Comparison of ENCODE assay signal across 16 mouse cellular contexts in genomic region chr1:172133535-172133934, GRCm38 (mm10). TPM values are rescaled to one million over a fixed set of nuclear protein-coding genes. Genes with fewer than 3 reads are reported as not detected.
DNase-seq lines count a peak whose midpoint lies in the region; ATAC-seq and TF ChIP-seq lines count a peak whose summit lies in the region.
"Had no signal": no experiment of that assay in that cellular context is flagged by ENCODE, and none has a peak within 500 bp of the region (broad histone marks: within the 10 kb centered on the region; RNA-seq: fewer than 3 reads in every experiment).

No protein-coding gene starts in this region.

- TF ChIP-seq CTCF in heart, postnatal 0 days (IDR thresholded peaks at IDR 0.05; ENCODE audit: low read depth): no peak
- TF ChIP-seq CTCF in lung, postnatal 0 days (IDR thresholded peaks at IDR 0.05): no peak

- H3K9me3 ChIP-seq in heart, postnatal 0 days (replicated peaks; ENCODE audit: control insufficient read depth, low read length): no peaks in the 10 kb centered on the region
- H3K9me3 ChIP-seq in heart, embryonic 11.5 days (replicated peaks; ENCODE audit: control insufficient read depth, low read length): no peaks in the 10 kb centered on the region
- H3K9me3 ChIP-seq in lung, postnatal 0 days (ENCODE audit: low read length): no peaks in the 10 kb centered on the region
- H3K9me3 ChIP-seq in embryonic facial prominence, embryonic 15.5 days (replicated peaks): no peaks in the 10 kb centered on the region
- no peaks in the 10 kb centered on the region for H3K9me3 ChIP-seq in forebrain, embryonic 13.5 days (replicated peaks)
- H3K9me3 ChIP-seq: heart, embryonic 15.5 days; midbrain, embryonic 10.5 days had no signal

- no peak overlapping the region for H3K4me3 ChIP-seq in heart, postnatal 0 days (ENCODE audit: low read depth, low read length)
- no peak overlapping the region for H3K4me3 ChIP-seq in heart, embryonic 11.5 days (ENCODE audit: low read depth, low read length)
- no peak overlapping the region for H3K4me3 ChIP-seq in lung, postnatal 0 days (ENCODE audit: low read depth, low read length)
- no peak overlapping the region for H3K4me3 ChIP-seq in embryonic facial prominence, embryonic 15.5 days (replicated peaks)
- no peak overlapping the region for H3K4me3 ChIP-seq in forebrain, embryonic 13.5 days
- H3K4me3 ChIP-seq: heart, embryonic 15.5 days; midbrain, embryonic 10.5 days had no signal

- TF ChIP-seq EP300 in heart, postnatal 0 days (IDR thresholded peaks at IDR 0.05; ENCODE audit: low read depth): no peak
- no peak for TF ChIP-seq EP300 in lung, postnatal 0 days (IDR thresholded peaks at IDR 0.05)

- H3K4me2 ChIP-seq in heart, postnatal 0 days (ENCODE audit: low read depth, low read length): no peak overlapping the region
- H3K4me2 ChIP-seq in heart, embryonic 11.5 days: no peak overlapping the region
- no peak overlapping the region for H3K4me2 ChIP-seq in lung, postnatal 0 days (replicated peaks; ENCODE audit: low read depth, low read length)
- no peak overlapping the region for H3K4me2 ChIP-seq in embryonic facial prominence, embryonic 15.5 days (replicated peaks)
- no peak overlapping the region for H3K4me2 ChIP-seq in forebrain, embryonic 13.5 days
- H3K4me2 ChIP-seq: heart, embryonic 15.5 days; lung, embryonic 14.5 days had no signal

- H3K9ac ChIP-seq in heart, postnatal 0 days (replicated peaks; ENCODE audit: low read depth, low read length): no peak overlapping the region
- H3K9ac ChIP-seq in heart, embryonic 11.5 days (ENCODE audit: low read depth, low read length): no peak overlapping the region
- H3K9ac ChIP-seq in lung, postnatal 0 days (replicated peaks; ENCODE audit: low read depth): no peak overlapping the region
- H3K9ac ChIP-seq in embryonic facial prominence, embryonic 15.5 days: no peak overlapping the region
- H3K9ac ChIP-seq in forebrain, embryonic 13.5 days: no peak overlapping the region
- H3K9ac ChIP-seq: heart, embryonic 15.5 days; lung, embryonic 14.5 days had no signal

- H3K27me3 ChIP-seq in heart, postnatal 0 days (ENCODE audit: control insufficient read depth, insufficient read depth, low read length): no peaks in the 10 kb centered on the region
- no peaks in the 10 kb centered on the region for H3K27me3 ChIP-seq in heart, embryonic 11.5 days (ENCODE audit: control insufficient read depth, insufficient read depth, low read length)
- H3K27me3 ChIP-seq in lung, postnatal 0 days (replicated peaks; ENCODE audit: insufficient read depth, low read length): no peaks in the 10 kb centered on the region
- no peaks in the 10 kb centered on the region for H3K27me3 ChIP-seq in embryonic facial prominence, embryonic 15.5 days
- H3K27me3 ChIP-seq in forebrain, embryonic 13.5 days: no peaks in the 10 kb centered on the region
- H3K27me3 ChIP-seq: heart, embryonic 15.5 days had no signal

- no peak for DNase-seq in heart, postnatal 0 days (ENCODE audit: low spot score)
- peak; percentile 6 for DNase-seq in lung, postnatal 0 days (ENCODE audit: low spot score)
- DNase-seq in lung, postnatal 14 days: no peak
- DNase-seq in skeletal muscle tissue, adult 2 months (ENCODE audit: low read depth, low spot score): peak; percentile 50
- DNase-seq: cerebellum, adult 11-12 months; kidney, postnatal 36 days; liver; lung, embryonic 14.5 days; right cerebral cortex, postnatal 14 days had no signal

- H3K4me1 ChIP-seq in heart, postnatal 0 days (ENCODE audit: control insufficient read depth, insufficient read depth): no peaks in the 10 kb centered on the region
- no peaks in the 10 kb centered on the region for H3K4me1 ChIP-seq in heart, embryonic 11.5 days (ENCODE audit: control insufficient read depth, insufficient read depth, low read length)
- H3K4me1 ChIP-seq in lung, postnatal 0 days (ENCODE audit: insufficient read depth, low read depth, low read length): no peaks in the 10 kb centered on the region
- no peaks in the 10 kb centered on the region; the same call in 1 of the 2 replicates for H3K4me1 ChIP-seq in embryonic facial prominence, embryonic 15.5 days
- no peaks in the 10 kb centered on the region; the same call in 1 of the 2 replicates for H3K4me1 ChIP-seq in forebrain, embryonic 13.5 days
- H3K4me1 ChIP-seq: heart, embryonic 15.5 days; midbrain, embryonic 10.5 days had no signal

- no peak for ATAC-seq in heart, postnatal 0 days (ENCODE audit: insufficient read depth, low read depth)
- no peak for ATAC-seq in heart, embryonic 11.5 days (replicated peaks; ENCODE audit: insufficient number of reproducible peaks, low FRiP score, low TSS enrichment)
- peak; percentile 48 for ATAC-seq in lung, postnatal 0 days
- ATAC-seq in embryonic facial prominence, embryonic 15.5 days (ENCODE audit: insufficient number of reproducible peaks, low FRiP score, low TSS enrichment, low read depth): 0 out of 2 replicates have a peak, but pooled peaks have one; percentile 58
- ATAC-seq in forebrain, embryonic 13.5 days: no peak
- ATAC-seq: activated CD4-positive, CD25-positive, alpha-beta regulatory T cell, adult 4 months; hindbrain, postnatal 0 days had no signal

- WGBS in heart, postnatal 0 days: 61% methylated on average over 7 of the region's 7 CpGs
- WGBS in heart, embryonic 11.5 days (ENCODE audit: insufficient replicate concordance): 76% methylated on average over 7 of the region's 7 CpGs
- 70% methylated on average over 7 of the region's 7 CpGs for WGBS in lung, postnatal 0 days
- 36% methylated on average over 7 of the region's 7 CpGs for WGBS in embryonic facial prominence, embryonic 15.5 days
- WGBS in forebrain, embryonic 13.5 days: 90% methylated on average over 7 of the region's 7 CpGs

- peak overlapping the region; percentile 62 for H3K27ac ChIP-seq in heart, postnatal 0 days (ENCODE audit: low read depth)
- no peak overlapping the region for H3K27ac ChIP-seq in heart, embryonic 11.5 days (ENCODE audit: low read depth, low read length)
- H3K27ac ChIP-seq in lung, postnatal 0 days (ENCODE audit: low read length): 0 out of 2 replicates have a peak overlapping the region, but pooled peaks have one; percentile 9
- peak overlapping the region; percentile 72 for H3K27ac ChIP-seq in embryonic facial prominence, embryonic 15.5 days (replicated peaks)
- no peak overlapping the region for H3K27ac ChIP-seq in forebrain, embryonic 13.5 days
- H3K27ac ChIP-seq: hindbrain, postnatal 0 days; midbrain, embryonic 10.5 days had no signal

- H3K36me3 ChIP-seq in heart, postnatal 0 days (replicated peaks; ENCODE audit: control insufficient read depth, insufficient read depth, low read length): peaks cover 78% of the 10 kb centered on the region
- H3K36me3 ChIP-seq in heart, embryonic 11.5 days (ENCODE audit: control insufficient read depth, insufficient read depth, low read length): peaks cover 44% of the 10 kb centered on the region
- peaks cover 39% of the 10 kb centered on the region for H3K36me3 ChIP-seq in lung, postnatal 0 days (ENCODE audit: insufficient read depth, low read length)
- peaks cover 68% of the 10 kb centered on the region for H3K36me3 ChIP-seq in embryonic facial prominence, embryonic 15.5 days
- H3K36me3 ChIP-seq in forebrain, embryonic 13.5 days (ENCODE audit: poor library complexity, severe bottlenecking): peaks cover 76% of the 10 kb centered on the region

RNA-seq across cellular contexts. Expression of gene Pex19, which starts 7.0 kb away (rescaled TPM):
- total RNA-seq in heart, postnatal 0 days (2014; rRNA removed; ENCODE audit: low replicate concordance): 157 and 250 TPM in 2 replicates
- polyA plus RNA-seq in heart, postnatal 0 days (2015; fragmentation: Nextera tagmentation; extraction: Ambion mirVana): 155 and 161 TPM in 2 replicates
- polyA plus RNA-seq in heart, embryonic 11.5 days (2014; fragmentation: Nextera tagmentation; extraction: Ambion mirVana): 120 and 139 TPM in 2 replicates
- 74.5 and 74.9 TPM in 2 replicates for polyA plus RNA-seq in lung, postnatal 0 days (2015; fragmentation: Nextera tagmentation; extraction: Ambion mirVana)
- 138 and 139 TPM in 2 replicates for polyA plus RNA-seq in embryonic facial prominence, embryonic 15.5 days (2015; fragmentation: Nextera tagmentation; extraction: Ambion mirVana)
- 155 and 163 TPM in 2 replicates for polyA plus RNA-seq in forebrain, embryonic 13.5 days (2015; fragmentation: Nextera tagmentation; extraction: Ambion mirVana)

RNA-seq across cellular contexts. Expression of gene Dcaf8, which starts 14.3 kb away (rescaled TPM):
- total RNA-seq in heart, postnatal 0 days (2014; rRNA removed; ENCODE audit: low replicate concordance): 119 and 129 TPM in 2 replicates
- 116 and 119 TPM in 2 replicates for polyA plus RNA-seq in heart, postnatal 0 days (2015; fragmentation: Nextera tagmentation; extraction: Ambion mirVana)
- polyA plus RNA-seq in heart, embryonic 11.5 days (2014; fragmentation: Nextera tagmentation; extraction: Ambion mirVana): 85.4 and 105 TPM in 2 replicates
- polyA plus RNA-seq in lung, postnatal 0 days (2015; fragmentation: Nextera tagmentation; extraction: Ambion mirVana): 93.7 and 96.6 TPM in 2 replicates
- polyA plus RNA-seq in embryonic facial prominence, embryonic 15.5 days (2015; fragmentation: Nextera tagmentation; extraction: Ambion mirVana): 135 and 140 TPM in 2 replicates
- polyA plus RNA-seq in forebrain, embryonic 13.5 days (2015; fragmentation: Nextera tagmentation; extraction: Ambion mirVana): 112 and 125 TPM in 2 replicates

RNA-seq across cellular contexts. Expression of gene Ncstn, which starts 50.9 kb away (rescaled TPM):
- total RNA-seq in heart, postnatal 0 days (2014; rRNA removed; ENCODE audit: low replicate concordance): 53.4 and 87.3 TPM in 2 replicates
- 63.9 and 68.1 TPM in 2 replicates for polyA plus RNA-seq in heart, postnatal 0 days (2015; fragmentation: Nextera tagmentation; extraction: Ambion mirVana)
- 115 and 122 TPM in 2 replicates for polyA plus RNA-seq in heart, embryonic 11.5 days (2014; fragmentation: Nextera tagmentation; extraction: Ambion mirVana)
- 103 and 108 TPM in 2 replicates for polyA plus RNA-seq in lung, postnatal 0 days (2015; fragmentation: Nextera tagmentation; extraction: Ambion mirVana)
- 117 and 121 TPM in 2 replicates for polyA plus RNA-seq in embryonic facial prominence, embryonic 15.5 days (2015; fragmentation: Nextera tagmentation; extraction: Ambion mirVana)
- 95.5 and 106 TPM in 2 replicates for polyA plus RNA-seq in forebrain, embryonic 13.5 days (2015; fragmentation: Nextera tagmentation; extraction: Ambion mirVana)

RNA-seq across cellular contexts. Expression of gene Copa, which starts 51.2 kb away (rescaled TPM):
- 148 and 174 TPM in 2 replicates for total RNA-seq in heart, postnatal 0 days (2014; rRNA removed; ENCODE audit: low replicate concordance)
- polyA plus RNA-seq in heart, postnatal 0 days (2015; fragmentation: Nextera tagmentation; extraction: Ambion mirVana): 101 and 102 TPM in 2 replicates
- polyA plus RNA-seq in heart, embryonic 11.5 days (2014; fragmentation: Nextera tagmentation; extraction: Ambion mirVana): 146 and 201 TPM in 2 replicates
- 99.1 and 111 TPM in 2 replicates for polyA plus RNA-seq in lung, postnatal 0 days (2015; fragmentation: Nextera tagmentation; extraction: Ambion mirVana)
- 231 and 235 TPM in 2 replicates for polyA plus RNA-seq in embryonic facial prominence, embryonic 15.5 days (2015; fragmentation: Nextera tagmentation; extraction: Ambion mirVana)
- 174 and 194 TPM in 2 replicates for polyA plus RNA-seq in forebrain, embryonic 13.5 days (2015; fragmentation: Nextera tagmentation; extraction: Ambion mirVana)

Comparison
In these comparisons a context has a peak if more than half of its experiments do, and no peak if none do; other contexts are left out.
1. DNase-seq: peak in lung, postnatal 0 days (single experiment) and skeletal muscle tissue, adult 2 months (single experiment); none in heart, postnatal 0 days (single experiment) and lung, postnatal 14 days (single experiment).
2. H3K27ac ChIP-seq: peak in heart, postnatal 0 days (single experiment), lung, postnatal 0 days (single experiment) and embryonic facial prominence, embryonic 15.5 days (single experiment); none in heart, embryonic 11.5 days (single experiment) and forebrain, embryonic 13.5 days (single experiment).
3. ATAC-seq: peak in lung, postnatal 0 days (single experiment) and embryonic facial prominence, embryonic 15.5 days (single experiment); none in heart, postnatal 0 days (single experiment), heart, embryonic 11.5 days (single experiment) and forebrain, embryonic 13.5 days (single experiment).